Mouse (Mus musculus) MEL (cell line): Measurements from ENCODE around the gene Daxx. TPM values are rescaled to one million over a fixed set of nuclear protein-coding genes. Genes with fewer than 3 reads are reported as not detected.

Experiments used
- DNase-seq: peaks from one replicate; pipeline ENCODE4 v3.0.0; 2011; ENCODE audit warnings: low read depth, low spot score
- H3K27ac ChIP-seq: 2 replicates; pipeline ENCODE4 v1.5.1; 2012; ENCODE audit warnings: low read depth, mild to moderate bottlenecking, control low read depth, low read length, moderate library complexity; ENCODE audit not compliant: control insufficient read depth
- H3K27me3 ChIP-seq, 2 experiments: fragments of 150-350 bp in 1 of 2; sonication (generic) in 1 of 2; 2 replicates each; pipeline ENCODE4 v1.6.1; 2012; ENCODE audit warnings: low read length in 2 of 2, mild to moderate bottlenecking in 2 of 2, improper control_type of control experiment in 1 of 2, moderate library complexity in 1 of 2; ENCODE audit not compliant: insufficient read depth in 2 of 2, control insufficient read depth in 1 of 2
- H3K36me3 ChIP-seq, 2 experiments: 2 replicates each; pipeline ENCODE4 v1.6.1; 2012 to 2014; ENCODE audit warnings: low read length in 2 of 2, improper control_type of control experiment in 1 of 2, inconsistent platforms in 1 of 2, mild to moderate bottlenecking in 1 of 2; ENCODE audit not compliant: insufficient read depth in 2 of 2, control insufficient read depth in 1 of 2
- H3K4me1 ChIP-seq, 2 experiments: fragments of 150-350 bp in 1 of 2; sonication (generic) in 1 of 2; 2 replicates each; pipeline ENCODE4 v1.6.1; 2012; ENCODE audit warnings: low read length in 2 of 2, improper control_type of control experiment in 1 of 2, mild to moderate bottlenecking in 1 of 2; ENCODE audit not compliant: insufficient read depth in 2 of 2, control insufficient read depth in 1 of 2
- H3K4me3 ChIP-seq, 2 experiments: fragments of 150-350 bp in 1 of 2; sonication (generic) in 1 of 2; 2 replicates each; pipeline ENCODE4 v1.5.1; 2012; ENCODE audit warnings: low read depth in 2 of 2, low read length in 2 of 2, mild to moderate bottlenecking in 2 of 2, moderate library complexity in 2 of 2, control low read depth in 1 of 2, improper control_type of control experiment in 1 of 2; ENCODE audit not compliant: control insufficient read depth in 1 of 2, insufficient read depth in 1 of 2
- H3K79me2 ChIP-seq: 2 replicates; pipeline ENCODE4 v1.6.1; 2012; ENCODE audit warnings: mild to moderate bottlenecking, low read length, moderate library complexity; ENCODE audit not compliant: control insufficient read depth, poor library complexity, insufficient read depth
- H3K9ac ChIP-seq: 2 replicates; pipeline ENCODE4 v1.6.1; 2012; ENCODE audit warnings: low read depth, mild to moderate bottlenecking, control low read depth, low read length, moderate library complexity; ENCODE audit not compliant: control insufficient read depth, poor library complexity, severe bottlenecking
- H3K9me3 ChIP-seq: fragments of 150-350 bp; sonication (generic); replicated peaks from 2 replicates; pipeline ENCODE4 v1.6.1; 2012; ENCODE audit warnings: mild to moderate bottlenecking, low read length, improper control_type of control experiment, moderate library complexity; ENCODE audit not compliant: insufficient read depth
- CTCF ChIP-seq, 3 experiments: IDR thresholded peaks in 2 of 3; conservative IDR thresholded peaks in 1 of 3; 2 replicates each; pipeline ENCODE4 v1.5.1; 2011 to 2012; ENCODE audit warnings: low read length in 3 of 3, low read depth in 2 of 3, mild to moderate bottlenecking in 2 of 3, improper control_type of control experiment in 1 of 3, inconsistent platforms in 1 of 3, mixed read lengths in 1 of 3, moderate library complexity in 1 of 3; ENCODE audit not compliant: control insufficient read depth in 1 of 3, insufficient read depth in 1 of 3, poor library complexity in 1 of 3, severe bottlenecking in 1 of 3
- GATA1 ChIP-seq: IDR thresholded peaks from 2 replicates; pipeline ENCODE4 v1.6.1; 2011; ENCODE audit warnings: low read depth, low read length, improper control_type of control experiment
- MAZ ChIP-seq: IDR thresholded peaks from 2 replicates; pipeline ENCODE4 v1.6.1; 2012; ENCODE audit warnings: low read depth, mild to moderate bottlenecking, inconsistent platforms, low read length, improper control_type of control experiment
- MEF2A ChIP-seq: IDR thresholded peaks from 2 replicates; pipeline ENCODE4 v1.6.1; 2014; ENCODE audit warnings: low read depth, mild to moderate bottlenecking, inconsistent platforms, low read length, improper control_type of control experiment; ENCODE audit not compliant: poor library complexity, insufficient replicate concordance, severe bottlenecking; ENCODE audit errors: extremely low read depth
- MYB ChIP-seq: IDR thresholded peaks from 2 replicates; pipeline ENCODE4 v1.6.1; 2011; ENCODE audit warnings: mild to moderate bottlenecking, low read depth, low read length, improper control_type of control experiment
- NELFE ChIP-seq: IDR thresholded peaks from 2 replicates; pipeline ENCODE4 v1.6.1; 2011; ENCODE audit warnings: low read depth, low read length, improper control_type of control experiment
- POLR2A ChIP-seq, 2 experiments: IDR thresholded peaks; 2 replicates each; pipeline ENCODE4 v1.6.1; 2011 to 2012; ENCODE audit warnings: low read length in 2 of 2, mild to moderate bottlenecking in 2 of 2, control low read depth in 1 of 2, improper control_type of control experiment in 1 of 2, low read depth in 1 of 2, moderate library complexity in 1 of 2; ENCODE audit not compliant: control insufficient read depth in 1 of 2, insufficient read depth in 1 of 2, poor library complexity in 1 of 2
- POLR2AphosphoS2 ChIP-seq: IDR thresholded peaks from 2 replicates; pipeline ENCODE4 v1.6.1; 2011; ENCODE audit warnings: low read length, improper control_type of control experiment
- RAD21 ChIP-seq: IDR thresholded peaks from 2 replicates; pipeline ENCODE4 v1.6.1; 2011; ENCODE audit warnings: mild to moderate bottlenecking, low read depth, low read length, improper control_type of control experiment
- RCOR1 ChIP-seq: IDR thresholded peaks from 2 replicates; pipeline ENCODE4 v1.6.1; 2012; ENCODE audit warnings: low read depth, mild to moderate bottlenecking, inconsistent platforms, low read length, improper control_type of control experiment
- SIN3A ChIP-seq: IDR thresholded peaks from 2 replicates; pipeline ENCODE4 v1.6.1; 2012; ENCODE audit warnings: low read length, improper control_type of control experiment, inconsistent platforms
- SMC3 ChIP-seq: IDR thresholded peaks from 2 replicates; pipeline ENCODE4 v1.6.1; 2011; ENCODE audit warnings: low read depth, low read length, improper control_type of control experiment
- ZC3H11A ChIP-seq: IDR thresholded peaks from 2 replicates; pipeline ENCODE4 v1.6.1; 2012; ENCODE audit warnings: low read depth, mild to moderate bottlenecking, inconsistent platforms, low read length, improper control_type of control experiment
- ZKSCAN1 ChIP-seq: IDR thresholded peaks from 2 replicates; pipeline ENCODE4 v1.6.1; 2012; ENCODE audit warnings: low read depth, mild to moderate bottlenecking, inconsistent platforms, low read length, improper control_type of control experiment, moderate library complexity
- ZMIZ1 ChIP-seq: IDR thresholded peaks from 2 replicates; pipeline ENCODE4 v1.6.1; 2012; ENCODE audit warnings: low read depth, mild to moderate bottlenecking, inconsistent platforms, low read length, improper control_type of control experiment, moderate library complexity
- polyA plus RNA-seq, 2 experiments: library from polyadenylated mRNA; stranded (reverse) in 1 of 2; unstranded in 1 of 2; fragments of >175 nt in 1 of 2; fragments of >200 nt in 1 of 2; gene quantifications; 2 replicates each; pipeline versions ENCODE4 v1.2.1 to v1.2.4; 2012; ENCODE audit warnings: low replicate concordance in 2 of 2, low read depth in 1 of 2; ENCODE audit not compliant: insufficient read length in 2 of 2, insufficient read depth in 1 of 2, missing spikeins in 1 of 2
- total RNA-seq: library from RNA; depleted of rRNA; stranded (reverse); fragments of 300-350 nt; gene quantifications from 2 replicates; pipeline ENCODE4 v1.2.3, GENCODE M21; 2012

Gene Daxx
- total and polyA plus RNA-seq, 3 experiments = 40.6 to 68.0 TPM; not detected in 1

GRCm38 (mm10) chr17:33925406-33926116, 16.3 kb downstream of the Daxx start:
- H3K79me2 ChIP-seq = peaks cover 24% of the 10 kb centered on the region
- no peak overlapping the region for H3K9ac ChIP-seq
- peaks cover 0 to 8% of the 10 kb centered on the region in 2 experiments; a peak in 2 of 4 replicates for H3K36me3 ChIP-seq
- H3K27me3 ChIP-seq = no peaks in the 10 kb centered on the region
- no peak for DNase-seq
- peaks cover 2 to 24% of the 10 kb centered on the region in 2 experiments for H3K4me1 ChIP-seq
- TF ChIP-seq CTCF (IDR thresholded peaks at IDR 0.05 in 2 of 3, conservative IDR thresholded peaks at IDR 0.05 in 1 of 3; ENCODE audit: control insufficient read depth in 1 of 3, insufficient read depth in 1 of 3, low read depth in 2 of 3, low read length in 3 of 3, poor library complexity in 1 of 3, severe bottlenecking in 1 of 3) = peak in 2 of 3 experiments; percentile 9 to 37; a peak in 4 of 6 replicates
- TF ChIP-seq NELFE = no peak
- TF ChIP-seq GATA1 = no peak
- TF ChIP-seq MEF2A = no peak
- TF ChIP-seq MAZ = no peak
- TF ChIP-seq, all 39 proteins: peak for 1
- Histone ChIP-seq H3K27ac (peak overlapping the region; percentile 44; the same call in 1 of the 2 replicates), H3K9me3 (no peaks in the 10 kb centered on the region), H3K4me3 (no peak overlapping the region)

GRCm38 (mm10) chr17:33926207-33926932, 17.2 kb downstream of the Daxx start:
- Histone ChIP-seq H3K36me3 (peaks cover 0 to 8% of the 10 kb centered on the region in 2 experiments; a peak in 2 of 4 replicates), H3K27ac (no peak overlapping the region), H3K9me3 (no peaks in the 10 kb centered on the region), H3K27me3 (no peaks in the 10 kb centered on the region), H3K79me2 (peaks cover 24% of the 10 kb centered on the region), H3K4me3 (no peak overlapping the region), H3K4me1 (peaks cover 2 to 25% of the 10 kb centered on the region in 2 experiments), H3K9ac (no peak overlapping the region)
- DNase-seq = no peak
- TF ChIP-seq MYB (no peak), SMC3 (0 out of 2 replicates have a peak, but pooled peaks have one; percentile 25), CTCF (IDR thresholded peaks at IDR 0.05 in 2 of 3, conservative IDR thresholded peaks at IDR 0.05 in 1 of 3; ENCODE audit: control insufficient read depth in 1 of 3, insufficient read depth in 1 of 3, low read depth in 2 of 3, low read length in 3 of 3, poor library complexity in 1 of 3, severe bottlenecking in 1 of 3) (peak; percentile 26 to 51 (median 50); a peak in 5 of 6 replicates), ZC3H11A (no peak), POLR2A (IDR thresholded peaks at IDR 0.05; ENCODE audit: control insufficient read depth in 1 of 2, insufficient read depth in 1 of 2, low read depth in 1 of 2, low read length in 2 of 2, poor library complexity in 1 of 2) (peak in 1 of 2 experiments; percentile 23; a peak in 1 of 4 replicates), MEF2A (no peak), RAD21 (peak; percentile 36)

GRCm38 (mm10) chr17:33928251-33928947, 19.2 kb downstream of the Daxx start:
- Histone ChIP-seq H3K79me2 (peaks cover 24% of the 10 kb centered on the region), H3K27me3 (no peaks in the 10 kb centered on the region), H3K27ac (peak overlapping the region; percentile 56), H3K4me1 (peaks cover 2 to 24% of the 10 kb centered on the region in 2 experiments), H3K36me3 (peaks cover 0 to 8% of the 10 kb centered on the region in 2 experiments; a peak in 2 of 4 replicates), H3K9ac (peak overlapping the region; percentile 75), H3K4me3 (peak overlapping the region; percentile 74 to 78), H3K9me3 (no peaks in the 10 kb centered on the region)
- no peak for TF ChIP-seq POLR2AphosphoS2
- TF ChIP-seq ZKSCAN1 = no peak
- TF ChIP-seq SIN3A = no peak
- TF ChIP-seq RCOR1 = no peak
- 0 out of 2 replicates have a peak, but pooled peaks have one; percentile 7 for TF ChIP-seq ZMIZ1
- no peak for TF ChIP-seq CTCF (IDR thresholded peaks at IDR 0.05 in 2 of 3, conservative IDR thresholded peaks at IDR 0.05 in 1 of 3; ENCODE audit: control insufficient read depth in 1 of 3, insufficient read depth in 1 of 3, low read depth in 2 of 3, low read length in 3 of 3, poor library complexity in 1 of 3, severe bottlenecking in 1 of 3)
- DNase-seq = no peak
